10 mouse cellular contexts compared by ENCODE assay signal in the genomic region with DNA sequence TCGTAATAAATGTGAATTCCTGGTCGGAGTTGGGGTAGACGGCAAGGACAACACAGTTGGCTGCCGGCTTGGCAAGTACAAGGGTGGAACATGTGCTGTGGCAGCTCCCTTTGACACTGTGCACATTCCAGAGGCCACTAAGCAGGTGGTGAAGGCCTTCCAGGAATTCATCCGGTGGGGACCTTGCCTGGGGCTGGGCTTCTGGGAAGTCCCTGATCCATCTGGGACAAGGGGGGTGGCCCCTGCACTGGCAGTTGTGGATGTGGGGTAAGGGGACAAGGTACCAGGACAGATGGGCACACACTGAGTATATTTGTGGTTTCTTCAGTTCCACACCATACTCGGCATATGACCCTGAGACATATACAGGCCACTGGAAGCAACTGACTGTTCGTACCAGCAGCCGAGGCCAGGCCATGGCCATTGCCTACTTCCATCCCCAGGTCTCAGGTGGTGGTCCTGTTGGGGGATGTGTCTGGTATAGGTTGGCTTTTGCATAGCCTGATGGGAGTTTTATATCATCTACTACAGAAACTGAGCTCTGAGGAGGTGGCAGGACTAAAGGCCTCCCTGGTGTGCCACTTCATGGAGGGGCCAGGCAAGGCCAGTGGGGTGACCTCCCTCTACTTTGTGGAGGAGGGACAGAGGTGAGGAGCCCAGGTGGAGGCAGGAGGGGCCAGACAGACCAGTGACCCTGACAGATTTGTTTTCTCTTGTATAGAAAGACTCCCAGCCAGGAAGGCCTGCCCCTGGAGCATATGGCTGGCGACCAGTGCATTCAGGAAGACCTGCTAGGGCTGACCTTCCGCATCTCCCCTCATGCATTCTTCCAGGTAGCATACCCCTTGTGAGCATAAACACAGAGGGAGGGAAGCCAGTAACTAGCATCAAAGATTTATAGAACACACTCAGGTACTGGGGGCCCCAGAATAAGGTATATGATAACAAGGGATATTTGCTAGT. TPM values are rescaled to one million over a fixed set of nuclear protein-coding genes. Genes with fewer than 3 reads are reported as not detected.
DNase-seq lines count a peak whose midpoint lies in the region; ATAC-seq and TF ChIP-seq lines count a peak whose summit lies in the region.
"Had no signal": no experiment of that assay in that cellular context is flagged by ENCODE, and none has a peak within 500 bp of the region (broad histone marks: within the 10 kb centered on the region; RNA-seq: fewer than 3 reads in every experiment).

No protein-coding gene starts in this region.

- H3K4me1 ChIP-seq in heart, embryonic 16.5 days (ENCODE audit: control insufficient read depth, insufficient read depth, low read length) = peaks cover 26% of the 10 kb centered on the region
- H3K4me1 ChIP-seq in bone marrow macrophage, adult 2 months (ENCODE audit: control insufficient read depth, insufficient read depth, low read length) = peaks cover 21% of the 10 kb centered on the region
- peaks cover 32% of the 10 kb centered on the region for H3K4me1 ChIP-seq in hindbrain, embryonic 16.5 days (ENCODE audit: control insufficient read depth, insufficient read depth, low read depth, low read length)
- peaks cover 40% of the 10 kb centered on the region for H3K4me1 ChIP-seq in midbrain, embryonic 12.5 days

- WGBS in heart, embryonic 16.5 days = 59% methylated on average over 10 of the region's 10 CpGs
- WGBS in hindbrain, embryonic 16.5 days = 69% methylated on average over 10 of the region's 10 CpGs
- 68% methylated on average over 10 of the region's 10 CpGs for WGBS in midbrain, embryonic 12.5 days

- H3K27ac ChIP-seq in heart, embryonic 16.5 days (ENCODE audit: low read length) = no peak overlapping the region
- H3K27ac ChIP-seq in bone marrow macrophage, adult 2 months (ENCODE audit: insufficient read depth, low read depth, low read length) = no peak overlapping the region
- H3K27ac ChIP-seq in hindbrain, embryonic 16.5 days (ENCODE audit: low read depth, low read length) = no peak overlapping the region
- H3K27ac ChIP-seq in midbrain, embryonic 12.5 days (replicated peaks) = peak overlapping the region; percentile 8

- no peaks in the 10 kb centered on the region for H3K9me3 ChIP-seq in heart, embryonic 16.5 days (replicated peaks; ENCODE audit: control insufficient read depth, low read length)
- no peaks in the 10 kb centered on the region for H3K9me3 ChIP-seq in hindbrain, embryonic 16.5 days (ENCODE audit: control insufficient read depth, low read length)
- H3K9me3 ChIP-seq in midbrain, embryonic 12.5 days = no peaks in the 10 kb centered on the region

- no peaks in the 10 kb centered on the region for H3K27me3 ChIP-seq in heart, embryonic 16.5 days (ENCODE audit: control insufficient read depth, insufficient read depth, low read length)
- no peaks in the 10 kb centered on the region for H3K27me3 ChIP-seq in hindbrain, embryonic 16.5 days (replicated peaks; ENCODE audit: control insufficient read depth, insufficient read depth, low read length)
- no peaks in the 10 kb centered on the region for H3K27me3 ChIP-seq in midbrain, embryonic 12.5 days

- peak overlapping the region; percentile 89 for H3K4me2 ChIP-seq in heart, embryonic 16.5 days (ENCODE audit: low read depth, low read length)
- H3K4me2 ChIP-seq in hindbrain, embryonic 16.5 days (ENCODE audit: low read length) = peak overlapping the region; percentile 94
- H3K4me2 ChIP-seq in midbrain, embryonic 12.5 days (replicated peaks) = peak overlapping the region; percentile 93

- no peak for DNase-seq in heart, postnatal 4 days
- DNase-seq in thymus, postnatal 10 days (ENCODE audit: low spot score in 2 of 2) = no peak
- no peak for DNase-seq in adrenal gland, postnatal 10 days
- DNase-seq in spleen, postnatal 4 days (ENCODE audit: low spot score in 2 of 2) = no peak
- DNase-seq: cerebellum, postnatal 36 days had no signal

- H3K4me3 ChIP-seq in heart, embryonic 16.5 days (ENCODE audit: low read length) = no peak overlapping the region
- peak overlapping the region; percentile 26 for H3K4me3 ChIP-seq in bone marrow macrophage, adult 2 months (ENCODE audit: insufficient read depth, low read length)
- H3K4me3 ChIP-seq in hindbrain, embryonic 16.5 days (ENCODE audit: low read length) = no peak overlapping the region
- H3K4me3 ChIP-seq in midbrain, embryonic 12.5 days = peak overlapping the region; percentile 96; the same call in 1 of the 2 replicates

- peak overlapping the region; percentile 39; the same call in 1 of the 2 replicates for H3K9ac ChIP-seq in heart, embryonic 16.5 days (ENCODE audit: low read length)
- H3K9ac ChIP-seq in hindbrain, embryonic 16.5 days (ENCODE audit: low read depth, low read length) = peak overlapping the region; percentile 29; the same call in 1 of the 2 replicates
- peak overlapping the region; percentile 92; the same call in 1 of the 2 replicates for H3K9ac ChIP-seq in midbrain, embryonic 12.5 days (replicated peaks)

- no peak for ATAC-seq in heart, embryonic 16.5 days (replicated peaks; ENCODE audit: extremely low read depth, insufficient read depth, low FRiP score)
- ATAC-seq in hindbrain, embryonic 16.5 days = no peak
- ATAC-seq in midbrain, embryonic 12.5 days (ENCODE audit: low FRiP score, low read depth) = no peak

- peaks cover 46% of the 10 kb centered on the region for H3K36me3 ChIP-seq in heart, embryonic 16.5 days (ENCODE audit: control insufficient read depth, insufficient read depth)
- H3K36me3 ChIP-seq in hindbrain, embryonic 16.5 days (ENCODE audit: control insufficient read depth, insufficient read depth, low read length) = peaks cover 28% of the 10 kb centered on the region
- peaks cover 64% of the 10 kb centered on the region for H3K36me3 ChIP-seq in midbrain, embryonic 12.5 days

- no peak for TF ChIP-seq CTCF in bone marrow macrophage, adult 2 months (IDR thresholded peaks at IDR 0.05; ENCODE audit: low read depth, low read length)

- TF ChIP-seq POLR2A in bone marrow macrophage, adult 2 months (IDR thresholded peaks at IDR 0.05; ENCODE audit: borderline replicate concordance, low read depth, low read length) = no peak

RNA-seq across cellular contexts. Expression of a gene that starts 2.6 kb away (rescaled TPM):
- 295 and 343 TPM in 2 replicates for polyA plus RNA-seq in heart, embryonic 16.5 days (2015; fragmentation: Nextera tagmentation; extraction: Ambion mirVana)
- total RNA-seq in heart, postnatal 4 days (2021) = 100 to 1,000 TPM; 130 to 137 TPM
- polyA plus RNA-seq in bone marrow macrophage, adult 2 months (2012; ENCODE audit: insufficient read depth, insufficient read length, missing spikeins) = 85.0 and 105 TPM in 2 replicates
- polyA plus RNA-seq in hindbrain, embryonic 16.5 days (2015; fragmentation: Nextera tagmentation; extraction: Ambion mirVana) = 362 and 365 TPM in 2 replicates
- 869 and 888 TPM in 2 replicates for polyA plus RNA-seq in midbrain, embryonic 12.5 days (2016; fragmentation: Nextera tagmentation; extraction: Ambion mirVana)
- 100 to 1,000 TPM; 123 to 127 TPM for total RNA-seq in adrenal gland, postnatal 10 days (2021)

RNA-seq across cellular contexts. Expression of a gene that starts 2.6 kb away (rescaled TPM):
- polyA plus RNA-seq in heart, embryonic 16.5 days (2015; fragmentation: Nextera tagmentation; extraction: Ambion mirVana) = 65.9 and 69.9 TPM in 2 replicates
- 10 to 100 TPM; 30.8 to 32.9 TPM for total RNA-seq in heart, postnatal 4 days (2021)
- 64.4 and 64.9 TPM in 2 replicates for polyA plus RNA-seq in bone marrow macrophage, adult 2 months (2012; ENCODE audit: insufficient read depth, insufficient read length, missing spikeins)
- polyA plus RNA-seq in hindbrain, embryonic 16.5 days (2015; fragmentation: Nextera tagmentation; extraction: Ambion mirVana) = 100 and 105 TPM in 2 replicates
- polyA plus RNA-seq in midbrain, embryonic 12.5 days (2016; fragmentation: Nextera tagmentation; extraction: Ambion mirVana) = 112 and 120 TPM in 2 replicates
- 10 to 100 TPM; 34.2 to 46.7 TPM for total RNA-seq in adrenal gland, postnatal 10 days (2021)

RNA-seq across cellular contexts. Expression of a gene that starts 7.0 kb away (rescaled TPM):
- 3.2 TPM in 1 of 2 replicates, not detected in the other for polyA plus RNA-seq in heart, embryonic 16.5 days (2015; fragmentation: Nextera tagmentation; extraction: Ambion mirVana)
- not detected for total RNA-seq in heart, postnatal 4 days (2021)
- 5.3 and 11.4 TPM in 2 replicates for polyA plus RNA-seq in bone marrow macrophage, adult 2 months (2012; ENCODE audit: insufficient read depth, insufficient read length, missing spikeins)
- polyA plus RNA-seq in hindbrain, embryonic 16.5 days (2015; fragmentation: Nextera tagmentation; extraction: Ambion mirVana) = 1.3 TPM in 1 of 2 replicates, not detected in the other
- polyA plus RNA-seq in midbrain, embryonic 12.5 days (2016; fragmentation: Nextera tagmentation; extraction: Ambion mirVana) = 1.9 and 3.3 TPM in 2 replicates
- total RNA-seq in adrenal gland, postnatal 10 days (2021) = not detected
- polyA plus RNA-seq: large intestine, adult 2 months had no signal

RNA-seq across cellular contexts. Expression of a gene that starts 16.2 kb away (rescaled TPM):
- polyA plus RNA-seq in heart, embryonic 16.5 days (2015; fragmentation: Nextera tagmentation; extraction: Ambion mirVana) = 16.3 and 22.7 TPM in 2 replicates
- total RNA-seq in heart, postnatal 4 days (2021) = 10 to 100 TPM; 29.8 to 36.0 TPM
- 10.8 and 14.3 TPM in 2 replicates for polyA plus RNA-seq in bone marrow macrophage, adult 2 months (2012; ENCODE audit: insufficient read depth, insufficient read length, missing spikeins)
- 8.0 and 14.6 TPM in 2 replicates for polyA plus RNA-seq in hindbrain, embryonic 16.5 days (2015; fragmentation: Nextera tagmentation; extraction: Ambion mirVana)
- 15.0 and 16.6 TPM in 2 replicates for polyA plus RNA-seq in midbrain, embryonic 12.5 days (2016; fragmentation: Nextera tagmentation; extraction: Ambion mirVana)
- 10 to 100 TPM; 18.9 to 20.5 TPM for total RNA-seq in adrenal gland, postnatal 10 days (2021)

RNA-seq across cellular contexts. Expression of a gene that starts 33.4 kb away (rescaled TPM):
- 0.17 TPM in 1 of 2 replicates, not detected in the other for polyA plus RNA-seq in heart, embryonic 16.5 days (2015; fragmentation: Nextera tagmentation; extraction: Ambion mirVana)
- not detected for total RNA-seq in heart, postnatal 4 days (2021)
- not detected in 2 replicates for polyA plus RNA-seq in bone marrow macrophage, adult 2 months (2012; ENCODE audit: insufficient read depth, insufficient read length, missing spikeins)
- 0.11 TPM in 1 of 2 replicates, not detected in the other for polyA plus RNA-seq in hindbrain, embryonic 16.5 days (2015; fragmentation: Nextera tagmentation; extraction: Ambion mirVana)
- not detected in 2 replicates for polyA plus RNA-seq in midbrain, embryonic 12.5 days (2016; fragmentation: Nextera tagmentation; extraction: Ambion mirVana)
- total RNA-seq in adrenal gland, postnatal 10 days (2021) = not detected
- polyA plus RNA-seq: large intestine, adult 2 months had no signal

Comparison
In these comparisons a context has a peak if more than half of its experiments do, and no peak if none do; other contexts are left out.
1. H3K4me3 ChIP-seq: peak in bone marrow macrophage, adult 2 months (single experiment) and midbrain, embryonic 12.5 days (single experiment); none in heart, embryonic 16.5 days (single experiment) and hindbrain, embryonic 16.5 days (single experiment).
2. H3K9ac ChIP-seq: peak in every context shown above with its lines; median percentile 92 in midbrain, embryonic 12.5 days; 39 in heart, embryonic 16.5 days; 29 in hindbrain, embryonic 16.5 days.
3. Peak in every context shown above with its lines, with median percentiles within 50 percentile points of each other: H3K4me2 ChIP-seq.